Mouse (Mus musculus) telencephalon, adult 2 months (tissue): Measurements from ENCODE around the gene Echdc3.

Source experiments
- DNase-seq: peaks from one replicate; pipeline ENCODE4 v3.0.0-alpha.2; 2011; ENCODE audit warnings: low read depth, low spot score

Echdc3 gene

GRCm38 (mm10) chr2:6226361-6227058 is 13.7 kb upstream of the Echdc3 start:
- DNase-seq = no peak

GRCm38 (mm10) chr2:6220141-6220805 is 7.4 kb upstream of the Echdc3 start:
- DNase-seq = peak; percentile 60

- no peak for DNase-seq
Observed at GRCm38 (mm10) chr2:6212327-6212723, 508 bp downstream of the Echdc3 start.

- no peak for DNase-seq
Observed at GRCm38 (mm10) chr2:6210840-6211239, 2.0 kb downstream of the Echdc3 start.

GRCm38 (mm10) chr2:6209746-6210145 is 3.1 kb downstream of the Echdc3 start:
- DNase-seq = no peak

- DNase-seq = peak; percentile 62
Observed at GRCm38 (mm10) chr2:6209116-6209515, 3.7 kb downstream of the Echdc3 start.

- no peak for DNase-seq
Observed at GRCm38 (mm10) chr2:6207736-6208135, 5.1 kb downstream of the Echdc3 start.

- DNase-seq = no peak
Observed at GRCm38 (mm10) chr2:6196363-6196973, 16.4 kb downstream of the Echdc3 start.

- no peak for DNase-seq
Observed at GRCm38 (mm10) chr2:6195468-6196239, 17.2 kb downstream of the Echdc3 start.

- no peak for DNase-seq
Observed at GRCm38 (mm10) chr2:6194497-6194896, 18.3 kb downstream of the Echdc3 start.

- DNase-seq = no peak
Observed at GRCm38 (mm10) chr2:6193591-6193973, 19.3 kb downstream of the Echdc3 start.

GRCm38 (mm10) chr2:6192820-6193590 is 19.8 kb downstream of the Echdc3 start:
- DNase-seq = peak; percentile 66

GRCm38 (mm10) chr2:6190036-6190435 is 22.8 kb downstream of the Echdc3 start:
- DNase-seq = no peak

- no peak for DNase-seq
Observed at GRCm38 (mm10) chr2:6189675-6189998, 23.2 kb downstream of the Echdc3 start.

- no peak for DNase-seq
Observed at GRCm38 (mm10) chr2:6188891-6189674, 23.8 kb downstream of the Echdc3 start.

- no peak for DNase-seq
Observed at GRCm38 (mm10) chr2:6187418-6187817, 25.4 kb downstream of the Echdc3 start.

GRCm38 (mm10) chr2:6186913-6187312 is 25.9 kb downstream of the Echdc3 start:
- DNase-seq = no peak

GRCm38 (mm10) chr2:6179749-6180117 is 33.1 kb downstream of the Echdc3 start:
- no peak for DNase-seq

- no peak for DNase-seq
Observed at GRCm38 (mm10) chr2:6178901-6179748, 33.7 kb downstream of the Echdc3 start.

GRCm38 (mm10) chr2:6173013-6173412 is 39.8 kb downstream of the Echdc3 start:
- DNase-seq = no peak
